Mouse (Mus musculus): ENCODE measurements around the gene Zfp354b.

GRCm38 (mm10) chr11:50952290-50952689 lies 20.9 kb upstream of the Zfp354b start:
- TF ChIP-seq CTCF (IDR thresholded peaks at IDR 0.05; ENCODE audit: control insufficient read depth, insufficient read depth, insufficient replicate concordance, low read depth, low read length) (no peak), POLR2A (IDR thresholded peaks at IDR 0.05; ENCODE audit: control insufficient read depth, low read depth, low read length) (no peak)
